Mouse (Mus musculus) MEL (cell line): ENCODE results near the gene Gpbp1l1.

ENCODE experiments used
- CHD2 ChIP-seq: IDR thresholded peaks from 2 replicates; pipeline ENCODE4 v1.6.1; 2011; ENCODE audit warnings: low read length, improper control_type of control experiment
- CTCF ChIP-seq, 3 experiments: IDR thresholded peaks in 2 of 3; conservative IDR thresholded peaks in 1 of 3; 2 replicates each; pipeline ENCODE4 v1.5.1; 2011 to 2012; ENCODE audit warnings: low read length in 3 of 3, low read depth in 2 of 3, mild to moderate bottlenecking in 2 of 3, improper control_type of control experiment in 1 of 3, inconsistent platforms in 1 of 3, mixed read lengths in 1 of 3, moderate library complexity in 1 of 3; ENCODE audit not compliant: control insufficient read depth in 1 of 3, insufficient read depth in 1 of 3, poor library complexity in 1 of 3, severe bottlenecking in 1 of 3
- ELF1 ChIP-seq: IDR thresholded peaks from 2 replicates; pipeline ENCODE4 v1.6.1; 2014; ENCODE audit warnings: low read depth, mild to moderate bottlenecking, inconsistent platforms, low read length, improper control_type of control experiment, moderate library complexity
- JUND ChIP-seq: IDR thresholded peaks from 2 replicates; pipeline ENCODE4 v1.6.1; 2011; ENCODE audit warnings: low read depth, mild to moderate bottlenecking, improper control_type of control experiment, low read length
- MAX ChIP-seq: IDR thresholded peaks from 2 replicates; pipeline ENCODE4 v1.6.1; 2011; ENCODE audit warnings: low read length, improper control_type of control experiment
- MEF2A ChIP-seq: IDR thresholded peaks from 2 replicates; pipeline ENCODE4 v1.6.1; 2014; ENCODE audit warnings: low read depth, mild to moderate bottlenecking, inconsistent platforms, low read length, improper control_type of control experiment; ENCODE audit not compliant: poor library complexity, insufficient replicate concordance, severe bottlenecking; ENCODE audit errors: extremely low read depth
- MYC ChIP-seq: IDR thresholded peaks from 2 replicates; pipeline ENCODE4 v1.6.1; 2011; ENCODE audit warnings: low read depth, mild to moderate bottlenecking, low read length, improper control_type of control experiment, moderate library complexity
- POLR2A ChIP-seq, 2 experiments: IDR thresholded peaks; 2 replicates each; pipeline ENCODE4 v1.6.1; 2011 to 2012; ENCODE audit warnings: low read length in 2 of 2, mild to moderate bottlenecking in 2 of 2, control low read depth in 1 of 2, improper control_type of control experiment in 1 of 2, low read depth in 1 of 2, moderate library complexity in 1 of 2; ENCODE audit not compliant: control insufficient read depth in 1 of 2, insufficient read depth in 1 of 2, poor library complexity in 1 of 2
- POLR2AphosphoS5 ChIP-seq: IDR thresholded peaks from 2 replicates; pipeline ENCODE4 v1.6.1; 2012; ENCODE audit warnings: low read depth, borderline replicate concordance, mild to moderate bottlenecking, inconsistent platforms, low read length, moderate library complexity, mixed read lengths
- SMC3 ChIP-seq: IDR thresholded peaks from 2 replicates; pipeline ENCODE4 v1.6.1; 2011; ENCODE audit warnings: low read depth, low read length, improper control_type of control experiment
- USF1 ChIP-seq: IDR thresholded peaks from 2 replicates; pipeline ENCODE4 v1.6.1; 2014; ENCODE audit warnings: low read depth, mild to moderate bottlenecking, inconsistent platforms, low read length, improper control_type of control experiment, moderate library complexity

GRCm38 (mm10) chr4:116595793-116596192 lies 38.3 kb downstream of the Gpbp1l1 start:
- no peak for TF ChIP-seq CTCF (IDR thresholded peaks at IDR 0.05 in 2 of 3, conservative IDR thresholded peaks at IDR 0.05 in 1 of 3; ENCODE audit: control insufficient read depth in 1 of 3, insufficient read depth in 1 of 3, low read depth in 2 of 3, low read length in 3 of 3, poor library complexity in 1 of 3, severe bottlenecking in 1 of 3)
- no peak for TF ChIP-seq MAX
- TF ChIP-seq USF1 = no peak
- TF ChIP-seq POLR2A (IDR thresholded peaks at IDR 0.05; ENCODE audit: control insufficient read depth in 1 of 2, insufficient read depth in 1 of 2, low read depth in 1 of 2, low read length in 2 of 2, poor library complexity in 1 of 2) = no peak
- no peak for TF ChIP-seq CHD2
- TF ChIP-seq MEF2A = no peak
- no peak for TF ChIP-seq POLR2AphosphoS5
- TF ChIP-seq ELF1 = no peak
- TF ChIP-seq MYC = no peak
- TF ChIP-seq JUND = no peak
- TF ChIP-seq SMC3 = no peak
